Mouse (Mus musculus): ENCODE data around the gene Hs2st1. TPM values are rescaled to one million over a fixed set of nuclear protein-coding genes. Genes with fewer than 3 reads are reported as not detected.

Gene Hs2st1
- polyA plus RNA-seq, 1 experiment = 8.8 TPM

DNA sequence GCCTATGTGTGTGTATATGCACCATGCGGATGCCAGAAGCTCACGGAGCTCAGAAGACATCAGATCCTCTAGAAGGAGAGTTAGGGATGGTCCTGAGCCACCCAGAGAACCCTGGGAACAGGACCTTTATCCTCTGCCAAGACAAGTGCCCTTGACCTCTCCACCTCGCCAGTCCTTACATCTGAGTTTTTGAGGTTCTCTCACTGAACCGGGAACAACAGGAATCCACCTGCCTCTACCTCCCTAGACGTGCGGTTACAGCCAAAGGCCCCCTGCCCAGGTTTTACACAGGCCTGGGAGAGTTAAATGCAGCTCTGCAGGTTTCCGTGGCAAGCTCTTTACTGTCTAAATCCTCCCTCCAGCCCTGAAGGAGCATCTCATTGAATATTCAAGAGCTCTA, 156.2 kb downstream of the Hs2st1 start:
- TF ChIP-seq GATA1 (IDR thresholded peaks at IDR 0.05; ENCODE audit: low read length) = no peak

DNA sequence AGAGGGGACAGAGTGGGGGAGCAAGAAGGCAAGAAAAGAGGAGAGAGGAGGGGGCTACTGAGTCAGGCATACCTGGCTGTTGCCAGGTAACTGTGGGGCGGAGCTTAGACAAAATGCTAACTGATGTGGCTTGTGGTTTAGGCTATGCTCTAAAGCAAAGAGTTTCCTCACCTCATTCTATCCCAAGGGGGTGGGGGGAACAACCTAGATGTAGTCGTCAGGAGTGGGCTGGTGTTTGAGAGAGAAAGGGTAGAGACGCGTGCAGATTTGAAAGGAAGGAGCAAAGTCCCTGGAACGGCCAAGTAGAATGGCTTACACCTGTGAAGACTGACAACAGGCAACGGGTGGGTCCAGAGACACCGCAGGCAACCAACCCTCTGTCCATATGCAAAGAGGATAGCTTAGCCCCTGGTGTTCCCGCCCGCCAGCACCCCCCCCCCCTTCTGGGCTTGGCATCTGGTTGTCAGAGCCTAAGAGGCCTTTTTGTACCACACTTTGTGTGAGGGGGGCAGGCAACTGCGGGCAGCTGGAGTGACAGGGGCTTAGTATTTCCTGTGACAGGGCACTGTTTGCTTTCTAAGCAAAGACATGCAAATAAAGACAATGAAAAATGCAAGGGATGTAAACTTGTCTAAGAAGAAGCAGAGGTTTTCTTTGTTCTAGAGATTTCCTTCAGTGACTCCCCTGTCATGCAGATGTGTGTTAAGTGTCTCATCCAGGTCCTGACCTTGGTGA, 157.3 kb downstream of the Hs2st1 start:
- TF ChIP-seq GATA1 (IDR thresholded peaks at IDR 0.05; ENCODE audit: low read length) = no peak

DNA sequence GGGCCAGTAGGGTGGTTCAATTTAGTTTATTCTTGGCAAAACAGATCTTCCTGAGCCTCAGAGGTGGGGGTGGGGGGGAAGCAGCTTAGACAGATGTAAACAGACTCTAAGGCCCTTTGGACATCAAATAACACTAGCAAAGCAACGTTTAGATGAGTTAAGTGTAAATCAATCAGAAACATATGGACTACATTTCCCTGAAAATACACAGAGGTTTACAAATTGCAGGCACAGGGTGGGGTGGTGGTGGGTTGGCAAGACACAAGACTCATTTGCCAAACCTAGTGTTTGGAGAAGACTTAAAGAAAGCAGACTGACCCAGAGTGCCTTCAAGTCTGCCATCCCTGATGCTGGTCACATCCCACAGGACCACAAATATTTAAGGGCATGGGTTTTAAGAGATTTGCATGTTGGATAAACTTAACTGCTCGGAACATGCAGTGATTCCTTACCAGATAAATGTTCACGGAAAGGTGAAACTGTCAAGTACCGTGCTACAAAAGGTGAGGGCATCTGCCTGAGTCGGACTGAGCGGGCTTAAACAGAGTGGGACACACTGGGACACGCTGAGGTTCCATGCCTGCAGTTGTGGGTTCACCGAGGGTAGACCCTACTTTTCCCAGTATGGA, 158.2 kb downstream of the Hs2st1 start:
- no peak for TF ChIP-seq GATA1 (IDR thresholded peaks at IDR 0.05; ENCODE audit: low read length)

DNA sequence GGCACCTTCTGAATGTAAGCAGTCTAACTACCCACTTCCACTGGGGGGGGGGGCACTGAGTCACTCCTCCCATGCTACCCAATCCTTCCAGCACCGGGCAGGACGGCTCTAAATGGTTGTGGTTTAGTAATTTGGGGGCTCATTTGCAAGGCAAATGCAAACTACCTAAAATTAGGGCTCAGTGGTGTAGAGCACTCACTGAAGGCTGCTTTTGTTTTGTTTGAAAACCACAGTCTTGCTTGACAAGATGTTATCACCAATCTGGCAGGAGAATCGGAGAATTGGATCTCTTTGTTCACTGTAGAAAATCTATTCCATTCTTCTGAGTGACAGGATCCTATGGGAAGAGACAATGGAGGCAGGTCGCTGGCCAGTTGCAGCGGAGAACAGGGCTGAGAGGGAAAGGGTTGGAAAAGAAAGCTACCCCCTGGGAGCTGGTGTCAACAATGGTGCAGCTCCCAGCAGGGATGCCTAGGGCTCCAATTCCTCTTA, 158.9 kb downstream of the Hs2st1 start:
- no peak for TF ChIP-seq GATA1 (IDR thresholded peaks at IDR 0.05; ENCODE audit: low read length)

DNA sequence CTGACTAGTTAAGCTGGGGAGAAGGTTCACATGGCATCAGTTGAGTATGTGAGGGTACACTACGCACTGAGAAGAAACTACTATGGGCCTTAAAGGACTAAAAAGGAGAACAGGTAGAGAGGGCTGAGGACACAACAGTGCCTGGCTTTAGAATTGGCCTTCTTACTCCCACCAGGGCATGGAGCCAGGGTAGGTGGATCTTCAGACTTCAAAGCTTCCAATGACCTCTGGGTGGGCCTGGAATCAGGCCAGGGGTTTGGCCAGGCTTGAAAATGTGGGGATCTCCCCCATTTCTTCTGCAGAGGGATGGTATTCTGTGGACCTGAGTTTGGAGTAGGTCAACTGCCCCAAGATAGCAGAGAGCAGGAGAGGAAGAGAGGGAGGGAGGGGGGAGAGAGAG, 161.0 kb downstream of the Hs2st1 start:
- no peak for TF ChIP-seq GATA1 (IDR thresholded peaks at IDR 0.05; ENCODE audit: low read length)

DNA sequence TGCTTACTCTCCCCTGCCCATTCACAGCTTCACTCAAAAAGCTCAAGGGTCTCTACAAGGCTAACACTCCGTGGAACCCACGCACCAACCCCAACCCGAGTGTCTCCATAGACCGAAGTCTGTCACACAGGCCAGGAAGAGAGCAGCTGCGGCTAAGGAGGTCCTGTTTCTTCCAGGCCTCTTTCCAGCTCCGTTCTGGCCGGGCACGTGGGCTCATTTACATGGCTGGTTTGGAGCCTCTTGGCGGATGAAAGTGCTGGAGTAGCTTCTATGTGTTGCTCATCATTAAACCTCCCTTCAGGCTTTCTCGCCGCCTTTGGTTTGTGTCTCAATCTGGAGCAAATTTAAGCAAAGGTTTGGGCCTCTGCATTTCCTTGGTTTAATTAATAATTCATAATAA, 164.7 kb downstream of the Hs2st1 start:
- TF ChIP-seq GATA1 (IDR thresholded peaks at IDR 0.05; ENCODE audit: low read length) = no peak

DNA sequence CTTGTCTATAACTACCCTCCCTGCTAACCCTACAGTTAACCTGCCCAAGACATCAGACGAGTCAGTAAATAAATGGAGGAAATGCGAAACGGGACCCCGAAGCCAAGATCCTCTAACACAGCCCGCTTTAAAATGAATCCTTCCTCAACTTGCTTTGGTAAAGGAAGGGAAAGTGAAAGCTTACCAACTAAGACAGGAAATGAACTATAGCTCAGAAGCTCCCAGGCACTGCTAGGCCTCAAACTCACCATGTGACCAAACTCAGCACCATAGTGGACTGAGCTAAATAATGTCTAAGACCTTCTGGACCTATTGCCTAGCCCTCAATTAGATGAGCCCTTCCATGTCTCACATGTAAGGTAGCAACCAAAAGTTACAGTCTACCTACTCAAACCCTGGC, 168.7 kb downstream of the Hs2st1 start:
- TF ChIP-seq GATA1 (IDR thresholded peaks at IDR 0.05; ENCODE audit: low read length) = no peak

DNA sequence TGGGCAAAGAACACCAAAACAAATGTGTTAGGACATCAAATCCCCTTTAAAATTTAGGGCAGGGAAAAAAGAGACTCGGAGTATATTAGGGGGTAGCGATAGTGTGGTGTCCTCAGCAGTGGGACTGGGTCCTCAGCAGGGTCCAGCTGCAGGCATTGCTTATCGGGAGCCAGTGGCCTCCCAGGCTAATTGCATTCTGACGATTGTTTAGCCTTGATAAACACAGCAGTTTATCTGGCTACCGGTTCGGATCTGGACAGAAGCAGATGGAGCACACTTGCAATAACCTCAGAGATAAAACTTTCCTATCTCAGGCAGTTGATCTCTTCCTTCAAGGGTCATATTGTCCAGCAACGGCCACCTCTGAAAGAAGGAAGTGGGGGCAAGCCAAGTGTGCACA, 169.1 kb downstream of the Hs2st1 start:
- no peak for TF ChIP-seq GATA1 (IDR thresholded peaks at IDR 0.05; ENCODE audit: low read length)

DNA sequence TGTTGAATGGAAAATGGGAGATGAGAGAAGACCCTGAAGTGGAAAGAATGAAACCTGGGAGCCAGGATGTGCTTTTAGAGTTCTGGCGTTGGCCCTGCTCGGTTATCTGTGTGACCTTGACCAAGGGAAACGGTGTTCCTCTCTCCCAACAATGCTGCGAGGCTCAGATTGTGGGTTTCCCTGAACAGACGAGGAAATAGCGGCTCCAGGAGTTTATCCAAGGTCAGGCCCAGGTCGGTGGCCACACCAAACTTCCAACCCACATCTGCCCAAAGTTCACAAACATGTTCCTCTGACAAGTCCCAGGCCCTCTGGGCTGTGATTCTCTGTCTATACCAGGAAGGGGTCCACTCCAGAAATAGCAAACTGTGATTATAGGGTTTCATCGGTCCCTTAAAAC, 169.6 kb downstream of the Hs2st1 start:
- no peak for TF ChIP-seq GATA1 (IDR thresholded peaks at IDR 0.05; ENCODE audit: low read length)

DNA sequence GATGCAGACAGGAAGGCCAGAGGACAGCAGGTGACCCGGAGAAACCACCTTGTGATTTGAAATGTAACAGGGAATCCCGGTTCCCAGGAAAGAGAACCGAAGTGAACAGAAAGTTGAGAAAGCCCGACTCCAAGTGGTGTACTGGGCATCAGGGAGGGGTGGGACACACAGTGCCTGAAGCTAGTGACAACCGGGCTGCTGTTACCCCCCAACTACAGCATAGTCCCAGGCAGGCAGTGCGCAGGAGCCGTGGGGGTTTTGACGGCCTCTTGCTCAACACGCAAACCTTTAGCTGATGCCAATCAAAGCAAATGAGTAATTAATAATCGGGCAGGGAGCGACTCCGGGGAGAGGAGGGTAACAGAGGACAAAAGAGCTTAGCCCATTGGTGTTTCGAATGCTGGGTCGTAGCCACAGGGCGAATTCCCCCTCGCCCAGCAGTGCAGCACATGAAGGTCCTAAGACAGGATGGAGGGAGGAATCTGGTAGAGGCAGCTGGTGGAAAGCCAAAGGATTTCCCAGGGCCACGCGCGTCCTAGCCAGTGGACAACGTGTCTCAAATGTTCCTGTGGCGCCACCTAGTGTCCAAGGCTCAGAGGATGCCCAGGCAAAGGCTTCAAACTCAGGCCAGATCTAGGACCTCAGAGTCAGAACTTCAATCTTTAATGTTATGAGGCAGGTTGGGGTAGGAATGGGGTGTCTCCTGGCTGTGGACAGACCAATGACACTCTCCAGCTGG, 170.5 kb downstream of the Hs2st1 start:
- no peak for TF ChIP-seq GATA1 (IDR thresholded peaks at IDR 0.05; ENCODE audit: low read length)

DNA sequence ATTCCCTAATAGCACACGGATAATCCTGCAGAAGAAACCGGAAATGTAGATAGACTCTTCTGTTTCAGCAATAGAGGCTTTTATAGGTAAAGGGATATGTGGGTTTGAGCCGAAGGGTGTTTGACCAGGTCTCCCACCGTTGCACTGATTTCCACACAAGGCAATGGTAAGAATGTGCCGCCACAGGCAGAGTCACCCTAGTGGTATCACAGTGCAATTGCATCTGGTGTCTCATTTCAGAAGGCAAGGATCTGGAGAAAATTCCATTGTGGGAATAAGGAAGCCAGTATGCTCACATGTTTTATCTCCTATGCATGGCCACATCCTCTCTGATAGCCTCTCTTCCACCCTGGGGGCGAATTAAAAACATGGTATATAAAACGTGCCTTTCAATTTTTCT, 171.8 kb downstream of the Hs2st1 start:
- no peak for TF ChIP-seq GATA1 (IDR thresholded peaks at IDR 0.05; ENCODE audit: low read length)

DNA sequence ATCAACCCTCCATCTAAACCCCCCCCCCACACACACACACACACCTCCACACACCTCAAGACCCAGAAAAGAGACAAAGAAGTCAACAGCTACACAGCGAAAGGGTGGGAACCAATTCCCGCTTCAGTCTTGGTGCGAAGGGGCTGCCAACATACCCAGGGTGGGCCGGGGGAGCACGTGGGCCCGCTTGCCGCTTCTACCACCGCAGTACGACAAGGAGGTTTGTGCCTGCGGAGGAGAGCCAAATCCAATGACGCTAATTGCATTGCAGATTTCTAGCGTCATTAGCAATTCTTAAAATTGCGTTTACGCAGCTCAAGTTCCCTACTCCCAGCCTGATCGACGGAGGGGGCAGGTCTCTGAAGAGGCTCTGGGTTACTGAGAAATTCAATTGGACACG, 173.5 kb downstream of the Hs2st1 start:
- no peak for TF ChIP-seq GATA1 (IDR thresholded peaks at IDR 0.05; ENCODE audit: low read length)

DNA sequence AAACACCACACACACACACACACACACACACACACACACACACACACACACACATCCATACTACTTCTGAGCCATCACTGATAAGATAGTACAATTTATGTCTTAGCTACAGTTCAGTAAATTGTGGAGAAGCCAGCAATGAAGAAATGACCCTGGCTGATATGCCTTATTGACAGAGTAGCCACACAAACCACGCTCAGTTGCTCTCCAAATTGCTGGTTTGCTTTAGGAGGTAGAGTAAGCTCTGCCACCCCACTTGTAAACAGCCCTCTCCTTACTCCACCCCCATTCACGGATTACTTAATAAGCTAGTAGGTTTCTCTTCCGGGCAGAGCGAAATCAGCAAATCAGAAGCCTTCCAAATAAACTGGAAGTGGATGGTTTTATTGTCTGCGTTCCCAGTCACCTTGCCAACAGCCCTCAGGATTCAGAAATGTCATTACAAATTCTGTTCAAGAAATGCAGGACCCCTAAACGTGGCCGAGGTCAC, 175.5 kb downstream of the Hs2st1 start:
- no peak for TF ChIP-seq GATA1 (IDR thresholded peaks at IDR 0.05; ENCODE audit: low read length)

DNA sequence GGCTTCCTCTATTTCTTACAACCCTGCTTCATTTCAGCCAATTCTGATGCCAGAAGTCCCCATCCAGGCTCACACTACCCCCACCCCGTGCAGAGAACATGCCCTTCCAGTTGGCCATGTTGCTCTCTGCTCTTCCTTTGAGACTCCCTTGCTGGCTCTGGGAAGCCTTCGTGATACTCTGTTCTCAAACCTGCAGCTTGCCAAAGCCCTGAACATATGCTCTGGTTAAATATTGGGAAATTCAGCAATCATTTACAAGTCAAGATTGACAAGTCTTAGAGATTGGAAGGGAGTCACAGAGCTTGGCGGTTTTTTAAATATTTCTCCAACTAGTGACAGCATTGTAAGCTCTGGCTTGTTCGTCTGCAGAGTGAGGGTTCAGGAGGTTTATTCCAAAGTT, 183.5 kb downstream of the Hs2st1 start:
- TF ChIP-seq GATA1 (IDR thresholded peaks at IDR 0.05; ENCODE audit: low read length) = no peak

DNA sequence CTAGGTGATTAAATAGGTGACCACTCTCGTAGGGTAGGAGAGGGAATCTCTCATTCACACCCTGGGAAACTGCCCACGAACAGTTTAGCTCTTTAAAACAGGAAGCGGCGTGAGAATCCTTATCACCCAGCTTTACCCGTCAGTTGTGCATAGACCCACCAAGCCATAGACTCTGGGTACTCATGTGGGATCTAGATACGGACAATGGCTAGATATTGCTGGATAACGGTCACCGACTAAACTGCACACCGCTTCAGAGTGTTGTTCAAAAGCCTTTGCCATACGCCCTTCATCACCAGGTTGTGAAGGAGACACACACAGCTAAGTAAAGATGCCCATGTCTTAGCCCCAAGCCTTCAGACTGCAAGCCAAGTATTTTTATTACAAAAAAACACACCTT, 185.3 kb downstream of the Hs2st1 start:
- TF ChIP-seq GATA1 (IDR thresholded peaks at IDR 0.05; ENCODE audit: low read length) = no peak

DNA sequence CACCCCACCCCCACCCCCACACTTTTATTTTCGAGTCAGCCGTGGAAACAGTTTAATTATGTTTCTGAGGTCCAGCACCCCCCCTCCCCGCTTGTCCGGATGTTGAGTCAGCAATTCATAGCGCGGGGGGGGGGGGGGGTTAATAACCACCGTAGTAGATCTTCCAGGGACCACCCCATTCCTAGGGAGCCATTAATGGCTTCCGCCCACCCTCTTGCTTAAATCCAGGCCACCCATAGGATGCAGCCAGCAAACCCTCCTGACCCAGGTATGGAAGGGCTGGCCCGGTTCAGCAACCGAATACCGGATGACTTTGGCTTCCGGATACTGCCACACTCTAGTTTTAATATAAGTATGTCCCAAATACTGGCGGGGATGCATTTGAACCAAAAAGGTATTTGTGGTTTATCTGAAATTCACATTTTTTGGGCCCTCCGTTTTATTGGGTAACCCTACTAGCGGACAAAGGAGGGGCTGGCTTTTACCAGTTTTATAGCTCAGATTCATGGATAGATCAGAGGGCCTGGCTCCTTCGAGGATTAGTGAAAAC, 188.5 kb downstream of the Hs2st1 start:
- TF ChIP-seq GATA1 (IDR thresholded peaks at IDR 0.05; ENCODE audit: low read length) = no peak
